Mouse (Mus musculus) liver, adult 2 months (tissue): ENCODE measurements around the gene Rb1. TPM values are rescaled to one million over a fixed set of nuclear protein-coding genes. Genes with fewer than 3 reads are reported as not detected.

Experiments used
- DNase-seq: peaks from one replicate; pipeline ENCODE4 v3.0.0-alpha.2; 2011; ENCODE audit warnings: low read depth, low spot score; ENCODE audit errors: extremely low read depth
- H3K27ac ChIP-seq: fragments of 200-500 bp; replicated peaks from 2 replicates; pipeline ENCODE4 v1.5.1; 2012; ENCODE audit warnings: low read depth, mild to moderate bottlenecking, control low read depth, inconsistent platforms, low read length; ENCODE audit not compliant: insufficient read depth
- H3K27me3 ChIP-seq: fragments of 200-500 bp; 2 replicates; pipeline ENCODE4 v1.6.1; 2012; ENCODE audit warnings: mild to moderate bottlenecking, moderate library complexity, low read length, inconsistent platforms; ENCODE audit not compliant: control insufficient read depth, insufficient read depth
- H3K36me3 ChIP-seq: fragments of 200-500 bp; 2 replicates; pipeline ENCODE4 v1.6.1; 2012; ENCODE audit warnings: low read length, inconsistent platforms; ENCODE audit not compliant: control insufficient read depth, insufficient read depth
- H3K4me1 ChIP-seq: fragments of 200-500 bp; 2 replicates; pipeline ENCODE4 v1.6.1; 2011; ENCODE audit warnings: low read length; ENCODE audit not compliant: control insufficient read depth, insufficient read depth
- H3K4me3 ChIP-seq: fragments of 200-500 bp; 2 replicates; pipeline ENCODE4 v1.5.1; 2011; ENCODE audit warnings: low read depth, mild to moderate bottlenecking, control low read depth, low read length, moderate library complexity; ENCODE audit not compliant: insufficient read depth
- H3K79me2 ChIP-seq: fragments of 200-500 bp; 2 replicates; pipeline ENCODE4 v1.6.1; 2012; ENCODE audit warnings: inconsistent platforms, mild to moderate bottlenecking, low read length, moderate library complexity; ENCODE audit not compliant: control insufficient read depth, insufficient read depth
- H3K9ac ChIP-seq: fragments of 200-500 bp; 2 replicates; pipeline ENCODE4 v1.6.1; 2012; ENCODE audit warnings: low read depth, mild to moderate bottlenecking, control low read depth, inconsistent platforms, low read length
- CTCF ChIP-seq: fragments of 200-500 bp; IDR thresholded peaks from 2 replicates; pipeline ENCODE4 v1.5.1; 2011; ENCODE audit warnings: low read depth, low read length, control low read depth
- POLR2A ChIP-seq: fragments of 200-500 bp; IDR thresholded peaks from 2 replicates; pipeline ENCODE4 v1.6.1; 2011; ENCODE audit warnings: low read length, control low read depth; ENCODE audit not compliant: insufficient read depth; ENCODE audit errors: extremely low read depth
- WGBS: fragments of 180-500 bp; shearing (Covaris S2); methylation state at CpG from one replicate; pipeline ENCODE4 v1.1.7; 2018; 5-methylcytosine and 5-hydroxymethylcytosine counted together
- polyA plus RNA-seq: library from polyadenylated mRNA; depleted of rRNA; stranded (reverse); fragments of >200 nt; gene quantifications from 2 replicates; pipeline ENCODE4 v1.2.3, GENCODE M21; 2012
- total RNA-seq: library from RNA; depleted of rRNA; stranded (reverse); fragments of >200 nt; gene quantifications from 2 replicates; pipeline ENCODE4 v1.2.3, GENCODE M21; 2014

Rb1 gene
- total and polyA plus RNA-seq, 2 experiments: 1.1 to 7.0 TPM

- WGBS: 78% methylated on average over 3 of the region's 3 CpGs
- no peaks in the 10 kb centered on the region for H3K79me2 ChIP-seq
- TF ChIP-seq CTCF (no peak), POLR2A (no peak)
- peak; percentile 39 for DNase-seq
- no peaks in the 10 kb centered on the region for H3K27me3 ChIP-seq
- H3K36me3 ChIP-seq: no peaks in the 10 kb centered on the region
- no peaks in the 10 kb centered on the region for H3K4me1 ChIP-seq
- no peak overlapping the region for H3K27ac ChIP-seq
- H3K4me3 ChIP-seq: no peak overlapping the region
- H3K9ac ChIP-seq: no peak overlapping the region
Observed at GRCm38 (mm10) chr14:73333880-73334279, 8.3 kb upstream of the Rb1 start.

GRCm38 (mm10) chr14:73331386-73331785 lies 5.8 kb upstream of the Rb1 start:
- Histone ChIP-seq H3K36me3 (no peaks in the 10 kb centered on the region), H3K27me3 (no peaks in the 10 kb centered on the region), H3K79me2 (no peaks in the 10 kb centered on the region), H3K4me1 (peaks cover 2% of the 10 kb centered on the region; the same call in 1 of the 2 replicates), H3K9ac (no peak overlapping the region), H3K4me3 (no peak overlapping the region), H3K27ac (no peak overlapping the region)
- WGBS: 70% methylated on average over 4 of the region's 4 CpGs
- no peak for DNase-seq
- no peak for TF ChIP-seq POLR2A
- TF ChIP-seq CTCF: no peak

GRCm38 (mm10) chr14:73329871-73330270 lies 4.2 kb upstream of the Rb1 start:
- no peak overlapping the region for H3K9ac ChIP-seq
- WGBS: 91% methylated on average over 2 of the region's 2 CpGs
- TF ChIP-seq POLR2A: no peak
- no peak for TF ChIP-seq CTCF
- DNase-seq: no peak
- no peaks in the 10 kb centered on the region for H3K36me3 ChIP-seq
- H3K4me3 ChIP-seq: no peak overlapping the region
- no peaks in the 10 kb centered on the region for H3K27me3 ChIP-seq
- no peaks in the 10 kb centered on the region for H3K79me2 ChIP-seq
- H3K4me1 ChIP-seq: peaks cover 2% of the 10 kb centered on the region; the same call in 1 of the 2 replicates
- no peak overlapping the region for H3K27ac ChIP-seq

GRCm38 (mm10) chr14:73326511-73326910 lies 889 bp upstream of the Rb1 start:
- peak overlapping the region; percentile 19 for H3K27ac ChIP-seq
- no peak for DNase-seq
- H3K79me2 ChIP-seq: peaks cover 1% of the 10 kb centered on the region; the same call in 1 of the 2 replicates
- H3K36me3 ChIP-seq: no peaks in the 10 kb centered on the region
- H3K4me3 ChIP-seq: peak overlapping the region; percentile 69
- H3K9ac ChIP-seq: peak overlapping the region; percentile 99
- WGBS: 16% methylated on average over 8 of the region's 8 CpGs
- peaks cover 2% of the 10 kb centered on the region; the same call in 1 of the 2 replicates for H3K4me1 ChIP-seq
- no peaks in the 10 kb centered on the region for H3K27me3 ChIP-seq
- no peak for TF ChIP-seq POLR2A
- no peak for TF ChIP-seq CTCF

GRCm38 (mm10) chr14:73324634-73325455 lies 777 bp downstream of the Rb1 start:
- peak overlapping the region; percentile 99 for H3K9ac ChIP-seq
- no peaks in the 10 kb centered on the region for H3K27me3 ChIP-seq
- H3K36me3 ChIP-seq: no peaks in the 10 kb centered on the region; the same call in 1 of the 2 replicates
- 2% methylated on average over 55 of the region's 55 CpGs for WGBS
- TF ChIP-seq POLR2A: no peak
- no peak for TF ChIP-seq CTCF
- no peak for DNase-seq
- H3K27ac ChIP-seq: peak overlapping the region; percentile 20
- H3K4me1 ChIP-seq: peaks cover 4% of the 10 kb centered on the region; the same call in 1 of the 2 replicates
- H3K4me3 ChIP-seq: peak overlapping the region; percentile 69
- H3K79me2 ChIP-seq: peaks cover 4% of the 10 kb centered on the region; the same call in 1 of the 2 replicates

- no peak overlapping the region for H3K27ac ChIP-seq
Observed at GRCm38 (mm10) chr14:73323965-73324364, 1.7 kb downstream of the Rb1 start.

More at GRCm38 (mm10) chr14:73323965-73324364, 1.7 kb downstream of the Rb1 start:
- H3K9ac ChIP-seq: no peak overlapping the region
- peaks cover 4% of the 10 kb centered on the region; the same call in 1 of the 2 replicates for H3K4me1 ChIP-seq
- DNase-seq: no peak
- TF ChIP-seq CTCF: no peak
- TF ChIP-seq POLR2A: no peak
- H3K27me3 ChIP-seq: no peaks in the 10 kb centered on the region
- H3K79me2 ChIP-seq: peaks cover 4% of the 10 kb centered on the region; the same call in 1 of the 2 replicates
- WGBS: 94% methylated on average over 2 of the region's 2 CpGs
- no peak overlapping the region for H3K4me3 ChIP-seq
- no peaks in the 10 kb centered on the region; the same call in 1 of the 2 replicates for H3K36me3 ChIP-seq
